Mouse (Mus musculus) thymus, adult 18-20 months (tissue): ENCODE results near the gene Atraid.
"Not testable (repeated sequence)": the region's sequence is repeated elsewhere in the genome, so short reads cannot be mapped to it uniquely, and the experiment has no call there.

ENCODE experiments used
- DNase-seq, 2 experiments: peaks; one replicate each; pipeline ENCODE4 v3.0.0; 2022; ENCODE audit warnings: mixed read lengths in 2 of 2

Atraid gene

GRCm38 (mm10) chr5:31047848-31048762, at the start of gene Atraid:
Gene Atraid, plus strand, starts transcription at chr5:31048312.
- DNase-seq, result peak; percentile 96 to 97

- DNase-seq, result no peak
These were observed 48.8 kb upstream of the Atraid start for GRCm38 (mm10) chr5:30999324-30999723.

- DNase-seq, result no peak
These were observed 48.0 kb upstream of the Atraid start for GRCm38 (mm10) chr5:31000122-31000521.

GRCm38 (mm10) chr5:31000993-31001392, 47.1 kb upstream of the Atraid start:
- DNase-seq, result no peak

GRCm38 (mm10) chr5:31001560-31001959, 46.6 kb upstream of the Atraid start:
- DNase-seq, result no peak

GRCm38 (mm10) chr5:31004184-31004583, 43.9 kb upstream of the Atraid start:
- DNase-seq, result peak; percentile 65 to 67

GRCm38 (mm10) chr5:31012737-31013136, 35.4 kb upstream of the Atraid start:
- peak; percentile 11 to 33 for DNase-seq

GRCm38 (mm10) chr5:31015913-31016312, 32.2 kb upstream of the Atraid start:
- no peak for DNase-seq

GRCm38 (mm10) chr5:31021790-31022189, 26.3 kb upstream of the Atraid start:
- not testable (repeated sequence) for DNase-seq

GRCm38 (mm10) chr5:31022690-31023089, 25.4 kb upstream of the Atraid start:
- DNase-seq, result no peak

- no peak for DNase-seq
These were observed 24.9 kb upstream of the Atraid start for GRCm38 (mm10) chr5:31023254-31023653.

GRCm38 (mm10) chr5:31024641-31025040, 23.5 kb upstream of the Atraid start:
- DNase-seq, result no peak

- DNase-seq, result no peak
These were observed 17.2 kb upstream of the Atraid start for GRCm38 (mm10) chr5:31030926-31031325.

GRCm38 (mm10) chr5:31031508-31031907, 16.6 kb upstream of the Atraid start:
- no peak for DNase-seq

GRCm38 (mm10) chr5:31034669-31035068, 13.4 kb upstream of the Atraid start:
- no peak for DNase-seq

- DNase-seq, result not testable (repeated sequence)
These were observed 11.6 kb upstream of the Atraid start for GRCm38 (mm10) chr5:31036556-31036955.

- DNase-seq, result no peak
These were observed 9.8 kb upstream of the Atraid start for GRCm38 (mm10) chr5:31038171-31038845.

- DNase-seq, result no peak
These were observed 1.7 kb upstream of the Atraid start for GRCm38 (mm10) chr5:31046416-31046815.

- DNase-seq, result no peak
These were observed 1.0 kb upstream of the Atraid start for GRCm38 (mm10) chr5:31047074-31047473.

GRCm38 (mm10) chr5:31048763-31049641, 890 bp downstream of the Atraid start, which contains the start of gene Slc5a6:
Gene Slc5a6, minus strand, starts transcription at chr5:31048924.
- DNase-seq, result peak in 1 of 2 experiments; percentile 31

GRCm38 (mm10) chr5:31050427-31050826, 2.3 kb downstream of the Atraid start:
- DNase-seq, result no peak

- not testable (repeated sequence) for DNase-seq
These were observed 5.6 kb downstream of the Atraid start for GRCm38 (mm10) chr5:31053728-31054127.
